Mouse (Mus musculus): ENCODE results near the gene Tbx4. TPM values are rescaled to one million over a fixed set of nuclear protein-coding genes. Genes with fewer than 3 reads are reported as not detected.

The Tbx4 gene
- total RNA-seq (2021), result under 1 TPM in 1 of 2 experiments, not detected in 1; 0.10 TPM
- polyA plus RNA-seq (2012; rRNA removed), result 0.10 and 0.27 TPM in 2 replicates
- long read RNA-seq, result 0 reads

GRCm38 (mm10) chr11:85885665-85886428 lies at the start of gene Tbx4:
Tbx4 (plus strand) TSS chr11:85886422.
- DNase-seq, result no peak

GRCm38 (mm10) chr11:85836523-85837290 lies 49.5 kb upstream of the Tbx4 start:
- DNase-seq, result peak; percentile 64

GRCm38 (mm10) chr11:85837291-85837647 lies 49.0 kb upstream of the Tbx4 start:
- no peak for DNase-seq

- peak; percentile 72 for DNase-seq
These were observed 48.4 kb upstream of the Tbx4 start for GRCm38 (mm10) chr11:85837648-85838423.

GRCm38 (mm10) chr11:85838424-85839257 lies 47.6 kb upstream of the Tbx4 start:
- peak; percentile 50 for DNase-seq

- DNase-seq, result peak; percentile 27
These were observed 46.8 kb upstream of the Tbx4 start for GRCm38 (mm10) chr11:85839258-85840030.

- peak; percentile 52 for DNase-seq
These were observed 46.0 kb upstream of the Tbx4 start for GRCm38 (mm10) chr11:85840031-85840802.

- no peak for DNase-seq
These were observed 45.4 kb upstream of the Tbx4 start for GRCm38 (mm10) chr11:85840803-85841145.

- DNase-seq, result peak; percentile 33
These were observed 45.0 kb upstream of the Tbx4 start for GRCm38 (mm10) chr11:85841211-85841681.

- peak; percentile 84 for DNase-seq
These were observed 44.2 kb upstream of the Tbx4 start for GRCm38 (mm10) chr11:85841980-85842379.

- peak; percentile 33 for DNase-seq
These were observed 43.5 kb upstream of the Tbx4 start for GRCm38 (mm10) chr11:85842596-85843346.

- DNase-seq, result peak; percentile 90
These were observed 42.9 kb upstream of the Tbx4 start for GRCm38 (mm10) chr11:85843347-85843692.

- DNase-seq, result peak; percentile 95
These were observed 41.9 kb upstream of the Tbx4 start for GRCm38 (mm10) chr11:85844144-85844965.

- no peak for DNase-seq
These were observed 41.3 kb upstream of the Tbx4 start for GRCm38 (mm10) chr11:85844971-85845370.

GRCm38 (mm10) chr11:85845921-85846320 lies 40.3 kb upstream of the Tbx4 start:
- DNase-seq, result peak; percentile 47

GRCm38 (mm10) chr11:85846509-85846908 lies 39.7 kb upstream of the Tbx4 start:
- peak; percentile 56 for DNase-seq

GRCm38 (mm10) chr11:85849037-85849436 lies 37.2 kb upstream of the Tbx4 start:
- peak; percentile 85 for DNase-seq

GRCm38 (mm10) chr11:85850233-85850632 lies 36.0 kb upstream of the Tbx4 start, which contains the start of gene Gm11444:
Gm11444 (minus strand) TSS chr11:85850333.
- no peak for DNase-seq
